Mouse (Mus musculus) ES-E14 (cell line): ENCODE data around the gene Ldlrad3.

Experiments
- CHD2 ChIP-seq: IDR thresholded peaks from 2 replicates; pipeline ENCODE4 v1.6.1; 2014; ENCODE audit warnings: mild to moderate bottlenecking, low read depth, low read length, inconsistent platforms
- MAFK ChIP-seq: IDR thresholded peaks from 2 replicates; pipeline ENCODE4 v1.6.1; 2014; ENCODE audit warnings: mild to moderate bottlenecking, low read depth, low read length, inconsistent platforms; ENCODE audit not compliant: insufficient read depth

GRCm38 (mm10) chr2:102086583-102086982, 99.6 kb downstream of the Ldlrad3 start:
- no peak for TF ChIP-seq CHD2
- TF ChIP-seq MAFK = no peak
